Mouse (Mus musculus) layer of hippocampus, postnatal 10 days (tissue): ENCODE measurements at regions not wholly inside any gene's neighbourhood (a gene's known extent, or its start where the extent isn't known, plus 50 kb on each side); places are given as distances from the start of the nearest gene placed in this dataset.
"Not testable (repeated sequence)": the region's sequence is repeated elsewhere in the genome, so short reads cannot be mapped to it uniquely, and the experiment has no call there.

Experiments used
- DNase-seq, 2 experiments: peaks; one replicate each; pipeline ENCODE4 v3.0.0; 2021; ENCODE audit warnings: low spot score in 2 of 2

- not testable (repeated sequence) for DNase-seq
Measured at GRCm38 (mm10) chr1:157622156-157622555, 115.6 kb downstream of the Sec16b start.

- no peak for DNase-seq
Measured at GRCm38 (mm10) chr1:157632586-157632985, 126.1 kb downstream of the Sec16b start.

- DNase-seq: no peak
Measured at GRCm38 (mm10) chr1:157633470-157633869, 126.9 kb downstream of the Sec16b start.

DNA sequence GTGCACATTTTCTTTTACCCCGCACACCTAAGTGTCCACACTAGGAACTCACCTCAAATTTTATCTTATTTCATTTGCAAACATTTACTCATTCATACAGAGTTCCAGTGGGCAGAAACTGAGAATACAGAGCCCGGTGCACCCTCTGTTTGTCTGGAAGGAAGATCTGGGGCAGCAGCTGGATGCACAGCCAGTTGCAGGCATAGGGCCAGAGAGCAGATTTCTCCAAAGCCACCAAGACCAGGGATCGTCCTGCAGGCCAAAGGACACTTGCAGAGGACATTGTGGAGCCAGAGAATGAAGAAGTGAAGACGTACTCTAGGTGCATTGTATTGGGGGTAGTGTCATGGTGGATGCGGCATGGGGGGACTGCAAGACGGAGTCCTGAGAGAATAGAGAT, 129.2 kb downstream of the Sec16b start:
- DNase-seq: no peak

DNA sequence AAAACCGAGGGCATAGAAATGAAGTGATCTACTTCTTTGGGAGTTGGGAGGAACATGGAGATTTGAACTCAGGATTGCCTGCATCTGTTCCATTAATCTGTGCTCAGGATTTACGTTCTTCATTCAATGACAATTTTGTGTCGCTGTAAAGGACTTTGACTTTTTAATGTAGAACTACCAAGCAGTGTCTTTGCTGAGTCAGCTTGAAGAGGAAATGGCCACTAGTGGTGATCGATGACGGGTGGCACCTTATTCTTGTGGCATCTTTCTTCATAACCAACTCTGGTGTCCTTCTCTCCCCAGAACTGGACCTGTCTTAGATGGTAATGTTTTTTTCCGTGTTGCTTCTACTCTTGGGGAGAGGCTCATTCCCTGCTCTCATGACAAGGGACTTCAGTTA, 137.0 kb downstream of the Sec16b start:
- no peak for DNase-seq

GRCm38 (mm10) chr1:157645682-157646421, 139.3 kb downstream of the Sec16b start:
- DNase-seq: no peak

- peak; percentile 6 to 29 for DNase-seq
Measured at GRCm38 (mm10) chr1:157655446-157655845, 148.9 kb downstream of the Sec16b start.

- DNase-seq: no peak
Measured at GRCm38 (mm10) chr1:157669626-157670025, 163.1 kb downstream of the Sec16b start.

DNA sequence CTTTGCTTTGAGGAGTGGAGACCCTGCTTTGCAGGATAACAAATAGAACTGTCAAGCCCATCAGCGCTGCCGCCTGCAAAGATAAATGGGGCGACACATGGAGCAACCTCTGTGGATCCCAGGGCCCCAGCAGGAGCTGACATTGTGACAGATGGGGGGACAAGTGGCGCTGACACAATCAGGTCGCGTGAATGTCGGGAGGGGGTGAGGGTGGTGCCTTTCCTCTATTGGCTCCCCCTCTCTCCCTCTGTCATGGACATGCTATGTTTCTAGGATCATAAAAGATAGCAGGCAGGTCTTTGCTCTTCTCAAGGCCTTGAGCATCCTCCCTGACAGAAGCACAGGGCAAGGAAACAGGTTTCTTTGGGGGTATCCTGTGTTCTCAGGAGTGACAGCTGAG, 177.8 kb downstream of the Sec16b start:
- DNase-seq: no peak

- DNase-seq: no peak
Measured at GRCm38 (mm10) chr1:157695198-157695597, 188.7 kb downstream of the Sec16b start.

GRCm38 (mm10) chr1:157703639-157704038, 197.1 kb downstream of the Sec16b start:
- no peak for DNase-seq

GRCm38 (mm10) chr1:157705364-157705763, 198.8 kb downstream of the Sec16b start:
- DNase-seq: no peak

- no peak for DNase-seq
Measured at GRCm38 (mm10) chr1:157707256-157707655, 200.7 kb downstream of the Sec16b start.

- DNase-seq: no peak
Measured at GRCm38 (mm10) chr1:157709117-157709516, 202.6 kb downstream of the Sec16b start.

- no peak for DNase-seq
Measured at GRCm38 (mm10) chr1:157710870-157711269, 204.3 kb downstream of the Sec16b start.

DNA sequence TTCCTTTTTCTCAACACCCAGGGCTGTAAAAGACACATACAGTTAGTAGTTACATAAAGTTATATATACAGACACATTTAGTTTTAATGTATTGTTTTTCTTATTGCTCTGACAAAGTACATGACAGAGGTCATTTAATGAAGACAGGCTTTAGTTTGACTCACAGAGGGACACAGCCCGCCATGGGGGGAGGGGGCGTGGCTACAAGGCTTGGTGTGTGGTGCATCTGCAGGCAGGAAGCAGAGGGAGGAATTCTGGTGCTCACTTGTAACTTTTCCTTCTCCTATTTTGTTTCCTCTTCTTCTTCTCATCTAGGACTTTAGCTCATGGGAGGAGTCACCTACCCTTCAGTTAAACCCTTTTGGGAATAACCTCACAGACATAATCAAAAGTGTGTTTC, 206.0 kb downstream of the Sec16b start:
- DNase-seq: no peak

- no peak for DNase-seq
Measured at GRCm38 (mm10) chr1:157713851-157714250, 207.3 kb downstream of the Sec16b start.

GRCm38 (mm10) chr1:157715632-157716031, 209.1 kb downstream of the Sec16b start:
- no peak for DNase-seq

GRCm38 (mm10) chr1:157717131-157717530, 210.6 kb downstream of the Sec16b start:
- no peak for DNase-seq

- no peak for DNase-seq
Measured at GRCm38 (mm10) chr1:157721946-157722345, 215.4 kb downstream of the Sec16b start.

GRCm38 (mm10) chr1:157731124-157731523, 224.6 kb downstream of the Sec16b start:
- no peak for DNase-seq

- DNase-seq: no peak
Measured at GRCm38 (mm10) chr1:157740725-157741665, 234.5 kb downstream of the Sec16b start.
